ENCODE assay signal across 9 mouse cellular contexts in genomic region chr5:52113851-52114731, GRCm38 (mm10).
DNase-seq lines count a peak whose midpoint lies in the region; ATAC-seq lines count a peak whose summit lies in the region.
"Had no signal": no experiment of that assay in that cellular context is flagged by ENCODE, and none has a peak within 500 bp of the region (broad histone marks: within the 10 kb centered on the region; RNA-seq: fewer than 3 reads in every experiment).

No protein-coding gene starts in this region.

- under 1% methylated on average over 54 of the region's 54 CpGs for WGBS in intestine, embryonic 16.5 days
- under 1% methylated on average over 40 of the region's 54 CpGs for WGBS in limb, embryonic 12.5 days
- under 1% methylated on average over 53 of the region's 54 CpGs for WGBS in neural tube, embryonic 15.5 days

- H3K9ac ChIP-seq in intestine, embryonic 16.5 days (ENCODE audit: low read depth, low read length): peak overlapping the region; percentile 62
- H3K9ac ChIP-seq in limb, embryonic 12.5 days (replicated peaks): peak overlapping the region; percentile 65
- peak overlapping the region; percentile 64 for H3K9ac ChIP-seq in neural tube, embryonic 15.5 days (replicated peaks)

- peak overlapping the region; percentile 99 for H3K4me2 ChIP-seq in intestine, embryonic 16.5 days (ENCODE audit: low read depth, low read length)
- peak overlapping the region; percentile 100 for H3K4me2 ChIP-seq in limb, embryonic 12.5 days
- H3K4me2 ChIP-seq in neural tube, embryonic 15.5 days: peak overlapping the region; percentile 100

- ATAC-seq in intestine, embryonic 16.5 days: peak; percentile 49; the same call in 1 of the 2 replicates
- ATAC-seq in limb, embryonic 12.5 days (ENCODE audit: insufficient number of reproducible peaks, insufficient read depth, low FRiP score, low TSS enrichment, low read depth): 0 out of 2 replicates have a peak, but pooled peaks have one; percentile 0
- ATAC-seq in neural tube, embryonic 15.5 days (ENCODE audit: low FRiP score): peak; percentile 14; the same call in 1 of the 2 replicates
- no peak for ATAC-seq in activated CD4-positive, CD25-positive, alpha-beta regulatory T cell, adult 4 months

- H3K27ac ChIP-seq in intestine, embryonic 16.5 days (ENCODE audit: low read length): no peak overlapping the region
- no peak overlapping the region for H3K27ac ChIP-seq in limb, embryonic 12.5 days
- peak overlapping the region; percentile 83 for H3K27ac ChIP-seq in neural tube, embryonic 15.5 days (replicated peaks)
- H3K27ac ChIP-seq: macrophage had no signal

- H3K36me3 ChIP-seq in intestine, embryonic 16.5 days (ENCODE audit: control insufficient read depth, insufficient read depth, low read length): no peaks in the 10 kb centered on the region
- no peaks in the 10 kb centered on the region for H3K36me3 ChIP-seq in limb, embryonic 12.5 days
- H3K36me3 ChIP-seq in neural tube, embryonic 15.5 days: no peaks in the 10 kb centered on the region

- no peaks in the 10 kb centered on the region for H3K9me3 ChIP-seq in intestine, embryonic 16.5 days (ENCODE audit: control insufficient read depth, low read length)
- H3K9me3 ChIP-seq in limb, embryonic 12.5 days: no peaks in the 10 kb centered on the region
- no peaks in the 10 kb centered on the region for H3K9me3 ChIP-seq in neural tube, embryonic 15.5 days (replicated peaks)

- H3K27me3 ChIP-seq in intestine, embryonic 16.5 days (replicated peaks; ENCODE audit: control insufficient read depth, insufficient read depth, low read length): peaks cover 30% of the 10 kb centered on the region
- H3K27me3 ChIP-seq in limb, embryonic 12.5 days: peaks cover 72% of the 10 kb centered on the region
- peaks cover 12% of the 10 kb centered on the region; the same call in 1 of the 2 replicates for H3K27me3 ChIP-seq in neural tube, embryonic 15.5 days (replicated peaks)

- peak; percentile 40 for DNase-seq in layer of hippocampus, adult 11-12 months (ENCODE audit: low spot score)
- no peak for DNase-seq in layer of hippocampus, adult 9-10 months (ENCODE audit: low spot score)
- DNase-seq in cerebellum, adult 18-20 months: peak; percentile 57 to 74
- DNase-seq in forelimb bud, embryonic 11.5 days (ENCODE audit: low read depth, low spot score): peak; percentile 21

- peaks cover 17% of the 10 kb centered on the region for H3K4me1 ChIP-seq in intestine, embryonic 16.5 days (ENCODE audit: control insufficient read depth, insufficient read depth, low read length)
- H3K4me1 ChIP-seq in limb, embryonic 12.5 days (replicated peaks): peaks cover 33% of the 10 kb centered on the region
- H3K4me1 ChIP-seq in neural tube, embryonic 15.5 days: peaks cover 43% of the 10 kb centered on the region

- peak overlapping the region; percentile 64 for H3K4me3 ChIP-seq in intestine, embryonic 16.5 days (ENCODE audit: low read length)
- peak overlapping the region; percentile 74 for H3K4me3 ChIP-seq in limb, embryonic 12.5 days (replicated peaks)
- H3K4me3 ChIP-seq in neural tube, embryonic 15.5 days (replicated peaks): peak overlapping the region; percentile 65
